Mouse (Mus musculus) left cerebral cortex, postnatal 14 days (tissue): Measurements from ENCODE around the gene Vmn1r219. TPM values are rescaled to one million over a fixed set of nuclear protein-coding genes. Genes with fewer than 3 reads are reported as not detected.
"Not testable (repeated sequence)": the region's sequence is repeated elsewhere in the genome, so short reads cannot be mapped to it uniquely, and the experiment has no call there.

ENCODE experiments used
- DNase-seq, 2 experiments: peaks; one replicate each; pipeline ENCODE4 v3.0.0; 2021 to 2022; ENCODE audit warnings: low spot score in 2 of 2, mixed read lengths in 1 of 2
- intact Hi-C: fragments of 180-260 bp; cut with DNase I; formaldehyde crosslinking; loops from one replicate; pipeline ENCODE4 v1.15.1; 2025
- long read RNA-seq, 2 experiments: library from polyadenylated mRNA; stranded (forward); transcript quantifications; one replicate each; pipeline ENCODE4 v2.0.0; 2021
- total RNA-seq, 2 experiments: library from RNA; stranded (reverse); gene quantifications; 2 replicates each; pipeline ENCODE4 v1.2.3; 2021

The Vmn1r219 gene
- total RNA-seq = not detected
- long read RNA-seq, experiment 1 = 0 reads
- long read RNA-seq, experiment 2 = 0 reads

- intact Hi-C loops = no loop called here
- DNase-seq = no peak
These were observed at the start of gene Vmn1r219 for GRCm38 (mm10) chr13:23159012-23159411. Gene Vmn1r219, plus strand, starts transcription at chr13:23159312.

GRCm38 (mm10) chr13:23118126-23118525 lies 41.0 kb upstream of the Vmn1r219 start, which contains the start of gene Vmn1r217:
Gene Vmn1r217, minus strand, starts transcription at chr13:23118226.
- DNase-seq, intact Hi-C loops: not testable (repeated sequence)

- intact Hi-C loops = no loop called here
- no peak for DNase-seq
These were observed 38.5 kb upstream of the Vmn1r219 start for GRCm38 (mm10) chr13:23120611-23121010.

- intact Hi-C loops = no loop called here
- DNase-seq = no peak
These were observed 26.0 kb upstream of the Vmn1r219 start, which contains the start of gene Vmn1r218 for GRCm38 (mm10) chr13:23133099-23133498. Gene Vmn1r218, plus strand, starts transcription at chr13:23133155.

GRCm38 (mm10) chr13:23133501-23133900 lies 25.6 kb upstream of the Vmn1r219 start:
- DNase-seq = no peak
- intact Hi-C loops = no loop called here

- DNase-seq = no peak
- intact Hi-C loops = no loop called here
These were observed 20.2 kb upstream of the Vmn1r219 start for GRCm38 (mm10) chr13:23138880-23139279.

GRCm38 (mm10) chr13:23157848-23158247 lies 1.3 kb upstream of the Vmn1r219 start:
- no peak for DNase-seq
- intact Hi-C loops = no loop called here

- intact Hi-C loops, DNase-seq: not testable (repeated sequence)
These were observed 7.4 kb downstream of the Vmn1r219 start for GRCm38 (mm10) chr13:23166471-23166870.

- DNase-seq = no peak
These were observed 28.8 kb downstream of the Vmn1r219 start, which contains the start of gene Vmn1r220 for GRCm38 (mm10) chr13:23187875-23188274. Gene Vmn1r220, minus strand, starts transcription at chr13:23187975.

GRCm38 (mm10) chr13:23203885-23204284 lies 44.8 kb downstream of the Vmn1r219 start:
- intact Hi-C loops, DNase-seq: not testable (repeated sequence)

More at GRCm38 (mm10) chr13:23187875-23188274, 28.8 kb downstream of the Vmn1r219 start, which contains the start of gene Vmn1r220:
- intact Hi-C loops = no loop called here

- intact Hi-C loops, DNase-seq: not testable (repeated sequence)
These were observed 54.7 kb downstream of the Vmn1r219 start, which contains the start of gene Vmn1r221 for GRCm38 (mm10) chr13:23213827-23214226. Gene Vmn1r221, plus strand, starts transcription at chr13:23214127.

Other genes with a start within 250 kb of the Vmn1r219 start
- not detected for gene Vmn1r213, start 151.7 kb upstream of the Vmn1r219 start, total RNA-seq
- gene Vmn1r214, start 128.9 kb upstream of the Vmn1r219 start, total RNA-seq = not detected
- gene Vmn1r215, start 91.3 kb upstream of the Vmn1r219 start, total RNA-seq = not detected
- gene Vmn1r217, start 41.1 kb upstream of the Vmn1r219 start, total RNA-seq = not detected
- gene Vmn1r218, start 26.2 kb upstream of the Vmn1r219 start, total RNA-seq = not detected
- not detected for gene Vmn1r220, start 28.7 kb downstream of the Vmn1r219 start, total RNA-seq
- gene Vmn1r221, start 54.8 kb downstream of the Vmn1r219 start, total RNA-seq = not detected
- not detected for gene Vmn1r222, start 76.6 kb downstream of the Vmn1r219 start, total RNA-seq
- not detected for gene Vmn1r223, start 87.8 kb downstream of the Vmn1r219 start, total RNA-seq
- 10 to 100 TPM; 39.5 TPM for gene Zfp322a, start 209.9 kb downstream of the Vmn1r219 start, total RNA-seq